Mouse (Mus musculus) MEL (cell line): ENCODE results near the gene Mtrf1l.

Experiments used
- CHD1 ChIP-seq: IDR thresholded peaks from 2 replicates; pipeline ENCODE4 v1.6.1; 2012; ENCODE audit warnings: low read depth, mild to moderate bottlenecking, inconsistent platforms, low read length, improper control_type of control experiment
- CHD2 ChIP-seq: IDR thresholded peaks from 2 replicates; pipeline ENCODE4 v1.6.1; 2011; ENCODE audit warnings: low read length, improper control_type of control experiment
- CTCF ChIP-seq, 3 experiments: IDR thresholded peaks in 2 of 3; conservative IDR thresholded peaks in 1 of 3; 2 replicates each; pipeline ENCODE4 v1.5.1; 2011 to 2012; ENCODE audit warnings: low read length in 3 of 3, low read depth in 2 of 3, mild to moderate bottlenecking in 2 of 3, improper control_type of control experiment in 1 of 3, inconsistent platforms in 1 of 3, mixed read lengths in 1 of 3, moderate library complexity in 1 of 3; ENCODE audit not compliant: control insufficient read depth in 1 of 3, insufficient read depth in 1 of 3, poor library complexity in 1 of 3, severe bottlenecking in 1 of 3
- GABPA ChIP-seq: IDR thresholded peaks from 2 replicates; pipeline ENCODE4 v1.6.1; 2012; ENCODE audit warnings: low read depth, mild to moderate bottlenecking, inconsistent platforms, low read length, improper control_type of control experiment, moderate library complexity
- KAT2A ChIP-seq: conservative IDR thresholded peaks from 2 replicates; pipeline ENCODE4 v1.6.1; 2012; ENCODE audit warnings: low read depth, low read length, improper control_type of control experiment, inconsistent platforms
- MAZ ChIP-seq: IDR thresholded peaks from 2 replicates; pipeline ENCODE4 v1.6.1; 2012; ENCODE audit warnings: low read depth, mild to moderate bottlenecking, inconsistent platforms, low read length, improper control_type of control experiment
- MYC ChIP-seq: IDR thresholded peaks from 2 replicates; pipeline ENCODE4 v1.6.1; 2011; ENCODE audit warnings: low read depth, mild to moderate bottlenecking, low read length, improper control_type of control experiment, moderate library complexity
- POLR2A ChIP-seq, 2 experiments: IDR thresholded peaks; 2 replicates each; pipeline ENCODE4 v1.6.1; 2011 to 2012; ENCODE audit warnings: low read length in 2 of 2, mild to moderate bottlenecking in 2 of 2, control low read depth in 1 of 2, improper control_type of control experiment in 1 of 2, low read depth in 1 of 2, moderate library complexity in 1 of 2; ENCODE audit not compliant: control insufficient read depth in 1 of 2, insufficient read depth in 1 of 2, poor library complexity in 1 of 2
- TAL1 ChIP-seq: IDR thresholded peaks from 2 replicates; pipeline ENCODE4 v1.6.1; 2012; ENCODE audit warnings: mild to moderate bottlenecking, inconsistent platforms, low read length, moderate library complexity, mixed read lengths
- ZC3H11A ChIP-seq: IDR thresholded peaks from 2 replicates; pipeline ENCODE4 v1.6.1; 2012; ENCODE audit warnings: low read depth, mild to moderate bottlenecking, inconsistent platforms, low read length, improper control_type of control experiment
- ZMIZ1 ChIP-seq: IDR thresholded peaks from 2 replicates; pipeline ENCODE4 v1.6.1; 2012; ENCODE audit warnings: low read depth, mild to moderate bottlenecking, inconsistent platforms, low read length, improper control_type of control experiment, moderate library complexity

GRCm38 (mm10) chr10:5857996-5858549 lies 34.4 kb upstream of the Mtrf1l start:
- TF ChIP-seq CHD2 (no peak), ZMIZ1 (no peak), TAL1 (no peak), MAZ (no peak), CHD1 (no peak), POLR2A (IDR thresholded peaks at IDR 0.05; ENCODE audit: control insufficient read depth in 1 of 2, insufficient read depth in 1 of 2, low read depth in 1 of 2, low read length in 2 of 2, poor library complexity in 1 of 2) (no peak), CTCF (IDR thresholded peaks at IDR 0.05 in 2 of 3, conservative IDR thresholded peaks at IDR 0.05 in 1 of 3; ENCODE audit: control insufficient read depth in 1 of 3, insufficient read depth in 1 of 3, low read depth in 2 of 3, low read length in 3 of 3, poor library complexity in 1 of 3, severe bottlenecking in 1 of 3) (no peak), GABPA (no peak), MYC (no peak), ZC3H11A (no peak), KAT2A (no peak)
